Mouse (Mus musculus) ES-E14 (cell line): ENCODE results near the gene Nhlh1.

Source experiments
- CHD2 ChIP-seq: IDR thresholded peaks from 2 replicates; pipeline ENCODE4 v1.6.1; 2014; ENCODE audit warnings: mild to moderate bottlenecking, low read depth, low read length, inconsistent platforms
- HCFC1 ChIP-seq: IDR thresholded peaks from 2 replicates; pipeline ENCODE4 v1.6.1; 2012; ENCODE audit warnings: low read length, inconsistent platforms, borderline replicate concordance; ENCODE audit not compliant: insufficient read depth
- MAFK ChIP-seq: IDR thresholded peaks from 2 replicates; pipeline ENCODE4 v1.6.1; 2014; ENCODE audit warnings: mild to moderate bottlenecking, low read depth, low read length, inconsistent platforms; ENCODE audit not compliant: insufficient read depth
- ZC3H11A ChIP-seq: IDR thresholded peaks from 2 replicates; pipeline ENCODE4 v1.6.1; 2012; ENCODE audit warnings: low read depth, mild to moderate bottlenecking, inconsistent platforms, low read length, borderline replicate concordance
- ZNF384 ChIP-seq: IDR thresholded peaks from 2 replicates; pipeline ENCODE4 v1.6.1; 2012; ENCODE audit warnings: low read depth, low read length, inconsistent platforms

GRCm38 (mm10) chr1:172062101-172062500 lies 4.7 kb upstream of the Nhlh1 start:
- no peak for TF ChIP-seq CHD2
- TF ChIP-seq ZC3H11A: no peak
- no peak for TF ChIP-seq MAFK
- no peak for TF ChIP-seq ZNF384
- TF ChIP-seq HCFC1: no peak
